Mouse (Mus musculus): ENCODE results near the gene Pspn.

DNA sequence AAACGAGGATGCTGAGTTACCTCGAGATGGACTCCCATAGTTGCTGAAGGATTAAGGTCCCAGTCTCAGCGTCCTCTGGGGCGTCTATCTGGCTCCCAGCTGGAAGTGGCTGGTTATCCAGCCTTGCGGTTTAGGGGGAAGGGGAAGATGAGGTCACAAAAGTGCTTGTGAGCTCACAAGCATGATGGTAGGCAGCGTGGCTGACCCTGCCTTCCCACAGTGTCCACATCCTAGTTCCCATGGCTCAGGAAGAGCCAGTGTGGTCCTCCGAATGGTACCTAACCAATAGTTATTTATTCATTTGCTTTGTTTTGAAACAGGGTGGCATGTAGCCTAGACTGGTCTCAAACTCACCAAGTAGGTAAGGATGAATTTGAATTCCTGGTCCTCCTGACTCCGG, 41.7 kb upstream of the Pspn start, which contains the start of gene Slc25a41:
- TF ChIP-seq CTCF (IDR thresholded peaks at IDR 0.05) (no peak), EP300 (IDR thresholded peaks at IDR 0.05) (no peak)
